Mouse (Mus musculus) limb, embryonic 12.5 days (tissue): ENCODE measurements at regions not wholly inside any gene's neighbourhood (a gene's known extent, or its start where the extent isn't known, plus 50 kb on each side); places are given as distances from the start of the nearest gene placed in this dataset.

Source experiments
- ATAC-seq: fragments of 200-750 bp; cut with Nextera tagmentation; 2 replicates; pipeline ENCODE4 v1.8.0; 2017; ENCODE audit warnings: low read depth, moderate TSS enrichment; ENCODE audit not compliant: insufficient number of reproducible peaks, insufficient read depth, low FRiP score, low TSS enrichment
- H3K27ac ChIP-seq: fragments of 300-500 bp; sonication (generic); 2 replicates; pipeline ENCODE4 v1.5.1; 2016; ENCODE audit warnings: mild to moderate bottlenecking, moderate library complexity
- H3K27me3 ChIP-seq: fragments of 300-500 bp; sonication (generic); 2 replicates; pipeline ENCODE4 v1.6.1; 2016; ENCODE audit warnings: mild to moderate bottlenecking, moderate library complexity
- H3K36me3 ChIP-seq: fragments of 300-500 bp; sonication (generic); 2 replicates; pipeline ENCODE4 v1.6.1; 2016; ENCODE audit warnings: mild to moderate bottlenecking, moderate library complexity
- H3K4me1 ChIP-seq: fragments of 300-500 bp; sonication (generic); replicated peaks from 2 replicates; pipeline ENCODE4 v1.6.1; 2016
- H3K4me2 ChIP-seq: fragments of 300-500 bp; sonication (generic); 2 replicates; pipeline ENCODE4 v1.6.1; 2016; ENCODE audit warnings: mild to moderate bottlenecking, moderate library complexity
- H3K4me3 ChIP-seq: fragments of 300-500 bp; sonication (generic); replicated peaks from 2 replicates; pipeline ENCODE4 v1.5.1; 2016; ENCODE audit warnings: mild to moderate bottlenecking
- H3K9ac ChIP-seq: fragments of 300-500 bp; sonication (generic); replicated peaks from 2 replicates; pipeline ENCODE4 v1.6.1; 2016; ENCODE audit warnings: mild to moderate bottlenecking, moderate library complexity
- H3K9me3 ChIP-seq: fragments of 300-500 bp; sonication (generic); 2 replicates; pipeline ENCODE4 v1.6.1; 2016; ENCODE audit warnings: mild to moderate bottlenecking, moderate library complexity
- WGBS: fragments of 180-500 bp; shearing (Covaris S2); methylation state at CpG from one replicate; pipeline ENCODE4 v1.1.7; 2016; 5-methylcytosine and 5-hydroxymethylcytosine counted together

- H3K9me3 ChIP-seq, result no peaks in the 10 kb centered on the region
- no peaks in the 10 kb centered on the region for H3K36me3 ChIP-seq
- H3K4me3 ChIP-seq, result no peak overlapping the region
- no peak overlapping the region for H3K9ac ChIP-seq
- peaks cover 6% of the 10 kb centered on the region; the same call in 1 of the 2 replicates for H3K27me3 ChIP-seq
- peaks cover 16% of the 10 kb centered on the region; the same call in 1 of the 2 replicates for H3K4me1 ChIP-seq
- 95% methylated on average over 4 of the region's 4 CpGs for WGBS
- no peak overlapping the region for H3K4me2 ChIP-seq
- no peak for ATAC-seq
- no peak overlapping the region for H3K27ac ChIP-seq
Measured at GRCm38 (mm10) chr2:129952486-129952885, 59.7 kb upstream of the Tgm3 start.

GRCm38 (mm10) chr2:129955260-129955691 lies 56.9 kb upstream of the Tgm3 start:
- no peak overlapping the region for H3K27ac ChIP-seq
- H3K27me3 ChIP-seq, result peaks cover 9% of the 10 kb centered on the region; the same call in 1 of the 2 replicates
- H3K36me3 ChIP-seq, result no peaks in the 10 kb centered on the region
- no peaks in the 10 kb centered on the region for H3K9me3 ChIP-seq
- H3K4me1 ChIP-seq, result peaks cover 7% of the 10 kb centered on the region; the same call in 1 of the 2 replicates
- no peak for ATAC-seq
- H3K4me2 ChIP-seq, result no peak overlapping the region
- no peak overlapping the region for H3K4me3 ChIP-seq
- no peak overlapping the region for H3K9ac ChIP-seq
- 30% methylated on average over 8 of the region's 8 CpGs for WGBS

GRCm38 (mm10) chr2:129958120-129958519 lies 54.0 kb upstream of the Tgm3 start:
- no peak overlapping the region for H3K4me3 ChIP-seq
- no peak overlapping the region for H3K4me2 ChIP-seq
- no peaks in the 10 kb centered on the region for H3K36me3 ChIP-seq
- no peak for ATAC-seq
- H3K9me3 ChIP-seq, result no peaks in the 10 kb centered on the region
- WGBS, result 71% methylated on average over 3 of the region's 3 CpGs
- H3K4me1 ChIP-seq, result peaks cover 7% of the 10 kb centered on the region; the same call in 1 of the 2 replicates
- peaks cover 9% of the 10 kb centered on the region; the same call in 1 of the 2 replicates for H3K27me3 ChIP-seq
- no peak overlapping the region for H3K27ac ChIP-seq
- no peak overlapping the region for H3K9ac ChIP-seq

DNA sequence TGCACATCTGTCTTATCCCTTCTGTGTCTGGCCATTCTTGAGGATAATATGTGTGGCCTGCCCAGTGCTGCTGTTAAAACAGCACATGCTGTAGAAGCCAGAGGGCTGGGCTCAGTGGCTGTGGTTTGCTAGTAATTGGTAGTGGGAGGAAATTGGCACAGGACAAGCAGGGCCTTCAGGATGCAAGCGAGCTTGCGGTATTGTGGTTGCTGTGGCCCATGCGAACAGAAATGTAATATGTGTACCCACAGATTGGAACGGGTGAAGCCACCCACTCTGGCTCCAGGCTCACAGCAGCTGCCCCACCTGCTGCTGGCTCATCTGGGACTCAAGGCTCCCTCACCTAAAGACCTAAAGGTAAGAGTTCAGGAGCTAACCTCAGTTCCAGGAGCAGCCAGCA lies 51.8 kb upstream of the Tgm3 start:
- Histone ChIP-seq H3K27me3 (0 out of 2 replicates have a peak, but pooled peaks cover 3% of the 10 kb centered on the region), H3K9ac (no peak overlapping the region), H3K4me2 (no peak overlapping the region), H3K27ac (no peak overlapping the region), H3K4me3 (no peak overlapping the region), H3K9me3 (no peaks in the 10 kb centered on the region), H3K36me3 (no peaks in the 10 kb centered on the region), H3K4me1 (0 out of 2 replicates have a peak, but pooled peaks cover 1% of the 10 kb centered on the region)
- ATAC-seq, result no peak
- 85% methylated on average over 4 of the region's 4 CpGs for WGBS

GRCm38 (mm10) chr2:129961522-129961921 lies 50.6 kb upstream of the Tgm3 start:
- no peaks in the 10 kb centered on the region for H3K4me1 ChIP-seq
- H3K9ac ChIP-seq, result no peak overlapping the region
- H3K4me2 ChIP-seq, result no peak overlapping the region
- 78% methylated on average over 5 of the region's 5 CpGs for WGBS
- H3K27me3 ChIP-seq, result 0 out of 2 replicates have a peak, but pooled peaks cover 3% of the 10 kb centered on the region
- no peak overlapping the region for H3K27ac ChIP-seq
- H3K36me3 ChIP-seq, result no peaks in the 10 kb centered on the region
- ATAC-seq, result no peak
- no peaks in the 10 kb centered on the region for H3K9me3 ChIP-seq
- no peak overlapping the region for H3K4me3 ChIP-seq
